Comparison of ENCODE assay signal across 8 mouse cellular contexts in the genomic region with DNA sequence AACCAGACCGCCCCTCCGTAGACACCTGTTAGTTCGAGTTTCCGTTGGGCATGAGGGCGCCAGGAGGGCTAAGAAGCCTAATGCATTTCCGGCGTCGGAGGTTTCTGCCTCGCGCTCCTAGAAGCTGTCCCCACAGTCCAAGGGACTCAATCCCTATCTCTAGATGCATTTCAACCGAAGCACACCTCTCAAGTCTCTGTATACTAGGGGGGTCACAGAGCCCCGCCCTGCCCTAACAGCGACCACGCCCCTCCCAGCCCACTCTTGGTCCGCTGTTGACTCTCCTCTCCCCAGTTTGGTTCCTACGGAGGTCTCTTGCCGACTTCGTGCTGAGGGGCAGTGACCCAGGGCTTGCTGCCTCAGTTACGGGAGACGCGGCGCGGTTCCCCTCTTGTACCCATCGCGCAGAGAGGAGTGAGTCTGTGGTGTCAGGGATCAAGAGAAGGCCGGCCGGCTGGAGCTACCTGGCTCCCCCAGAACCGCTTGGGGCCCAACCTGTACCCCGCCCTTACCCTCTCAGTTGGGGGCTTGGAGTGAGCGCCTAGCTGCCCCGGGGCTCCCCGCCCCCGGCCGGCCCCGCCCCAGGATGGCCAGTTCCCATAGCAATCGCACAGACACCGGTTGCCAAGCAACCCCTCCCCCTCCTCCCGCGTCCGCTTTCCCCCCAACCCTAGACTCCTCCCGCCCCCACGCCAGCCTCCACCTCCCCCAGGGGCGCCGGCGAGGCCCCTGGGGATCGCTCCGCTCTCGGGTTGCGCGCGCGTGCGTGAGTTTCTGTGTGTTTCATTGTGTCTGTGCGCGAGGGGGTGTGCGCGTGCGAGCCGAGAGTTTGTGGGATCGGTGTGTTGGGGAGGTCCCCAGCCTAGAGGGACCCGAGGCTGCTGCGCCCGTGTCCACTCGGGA. TPM values are rescaled to one million over a fixed set of nuclear protein-coding genes. Genes with fewer than 3 reads are reported as not detected.
A peak's percentile ranks its signal among the peaks of the same experiment; 100 is the strongest.
DNase-seq lines count a peak whose midpoint lies in the region; ATAC-seq and TF ChIP-seq lines count a peak whose summit lies in the region.

No protein-coding gene starts in this region.

- DNase-seq in heart, postnatal 0 days (ENCODE audit: low spot score): no peak
- DNase-seq in heart, adult 8-10 months (ENCODE audit: low spot score): no peak
- peak; percentile 64 for DNase-seq in ZHBTc4 (ENCODE audit: low read depth, low spot score)
- DNase-seq in adrenal gland, adult 18-20 months (ENCODE audit: low spot score in 2 of 2): no peak
- DNase-seq in urinary bladder, adult 18-20 months (ENCODE audit: low spot score in 2 of 2): no peak

- no peak for TF ChIP-seq CTCF in heart, postnatal 0 days (IDR thresholded peaks at IDR 0.05; ENCODE audit: low read depth)

- H3K9ac ChIP-seq in heart, postnatal 0 days (replicated peaks; ENCODE audit: low read depth, low read length): no peak overlapping the region
- H3K9ac ChIP-seq in forebrain, embryonic 12.5 days: peak overlapping the region; percentile 85
- no peak overlapping the region for H3K9ac ChIP-seq in liver, embryonic 12.5 days
- H3K9ac ChIP-seq in stomach, embryonic 15.5 days: peak overlapping the region; percentile 12; the same call in 1 of the 2 replicates

- peaks cover 86% of the 10 kb centered on the region for H3K27me3 ChIP-seq in heart, postnatal 0 days (ENCODE audit: control insufficient read depth, insufficient read depth, low read length)
- H3K27me3 ChIP-seq in forebrain, embryonic 12.5 days: peaks cover 24% of the 10 kb centered on the region
- peaks cover 95% of the 10 kb centered on the region for H3K27me3 ChIP-seq in liver, embryonic 12.5 days (replicated peaks)
- H3K27me3 ChIP-seq in stomach, embryonic 15.5 days (replicated peaks): peaks cover 46% of the 10 kb centered on the region

- 1% methylated on average over 58 of the region's 64 CpGs for WGBS in heart, postnatal 0 days
- WGBS in forebrain, embryonic 12.5 days: under 1% methylated on average over 56 of the region's 64 CpGs
- WGBS in liver, embryonic 12.5 days (ENCODE audit: insufficient replicate concordance): 3% methylated on average over 61 of the region's 64 CpGs
- WGBS in stomach, embryonic 15.5 days: 2% methylated on average over 58 of the region's 64 CpGs

- ATAC-seq in heart, postnatal 0 days (ENCODE audit: insufficient read depth, low read depth): no peak
- ATAC-seq in forebrain, embryonic 12.5 days (ENCODE audit: low FRiP score): peak; percentile 70
- ATAC-seq in liver, embryonic 12.5 days: no peak; the same call in 1 of the 2 replicates
- peak; percentile 23; the same call in 1 of the 2 replicates for ATAC-seq in stomach, embryonic 15.5 days (ENCODE audit: insufficient read depth, low FRiP score, low read depth)

- H3K4me3 ChIP-seq in heart, postnatal 0 days (ENCODE audit: low read depth, low read length): peak overlapping the region; percentile 55
- peak overlapping the region; percentile 84 for H3K4me3 ChIP-seq in forebrain, embryonic 12.5 days (replicated peaks)
- peak overlapping the region; percentile 48 for H3K4me3 ChIP-seq in liver, embryonic 12.5 days
- H3K4me3 ChIP-seq in stomach, embryonic 15.5 days (replicated peaks): peak overlapping the region; percentile 56

- H3K4me2 ChIP-seq in heart, postnatal 0 days (ENCODE audit: low read depth, low read length): peak overlapping the region; percentile 90
- peak overlapping the region; percentile 88 for H3K4me2 ChIP-seq in forebrain, embryonic 12.5 days
- H3K4me2 ChIP-seq in liver, embryonic 12.5 days: peak overlapping the region; percentile 59
- H3K4me2 ChIP-seq in stomach, embryonic 15.5 days: peak overlapping the region; percentile 97

- H3K9me3 ChIP-seq in heart, postnatal 0 days (replicated peaks; ENCODE audit: control insufficient read depth, low read length): no peaks in the 10 kb centered on the region
- no peaks in the 10 kb centered on the region for H3K9me3 ChIP-seq in forebrain, embryonic 12.5 days
- no peaks in the 10 kb centered on the region for H3K9me3 ChIP-seq in liver, embryonic 12.5 days (replicated peaks)
- H3K9me3 ChIP-seq in stomach, embryonic 15.5 days: no peaks in the 10 kb centered on the region

- peaks cover 11% of the 10 kb centered on the region; the same call in 1 of the 2 replicates for H3K4me1 ChIP-seq in heart, postnatal 0 days (ENCODE audit: control insufficient read depth, insufficient read depth)
- peaks cover 55% of the 10 kb centered on the region for H3K4me1 ChIP-seq in forebrain, embryonic 12.5 days
- H3K4me1 ChIP-seq in liver, embryonic 12.5 days: peaks cover 5% of the 10 kb centered on the region; the same call in 1 of the 2 replicates
- peaks cover 20% of the 10 kb centered on the region for H3K4me1 ChIP-seq in stomach, embryonic 15.5 days

- no peak for TF ChIP-seq EP300 in heart, postnatal 0 days (IDR thresholded peaks at IDR 0.05; ENCODE audit: low read depth)

- no peak overlapping the region for H3K27ac ChIP-seq in heart, postnatal 0 days (ENCODE audit: low read depth)
- H3K27ac ChIP-seq in forebrain, embryonic 12.5 days: peak overlapping the region; percentile 94
- H3K27ac ChIP-seq in liver, embryonic 12.5 days: no peak overlapping the region
- 0 out of 2 replicates have a peak overlapping the region, but pooled peaks have one; percentile 40 for H3K27ac ChIP-seq in stomach, embryonic 15.5 days

- no peaks in the 10 kb centered on the region for H3K36me3 ChIP-seq in heart, postnatal 0 days (replicated peaks; ENCODE audit: control insufficient read depth, insufficient read depth, low read length)
- H3K36me3 ChIP-seq in forebrain, embryonic 12.5 days (replicated peaks): peaks cover 16% of the 10 kb centered on the region
- no peaks in the 10 kb centered on the region for H3K36me3 ChIP-seq in liver, embryonic 12.5 days
- no peaks in the 10 kb centered on the region for H3K36me3 ChIP-seq in stomach, embryonic 15.5 days

RNA-seq across cellular contexts. Expression of a gene that starts 0.9 kb away (rescaled TPM):
- total RNA-seq in heart, postnatal 0 days (2014; rRNA removed; ENCODE audit: low replicate concordance): 0.12 TPM in 1 of 2 replicates, not detected in the other
- 0.04 and 0.08 TPM in 2 replicates for polyA plus RNA-seq in heart, postnatal 0 days (2015; fragmentation: Nextera tagmentation; extraction: Ambion mirVana)
- not detected for total RNA-seq in heart, adult 8-10 months (2022)
- polyA plus RNA-seq in forebrain, embryonic 12.5 days (2016; fragmentation: Nextera tagmentation; extraction: Ambion mirVana): 21.0 and 22.8 TPM in 2 replicates
- polyA plus RNA-seq in liver, embryonic 12.5 days (2016; fragmentation: Nextera tagmentation; extraction: Ambion mirVana): 0.61 and 0.68 TPM in 2 replicates
- 4.4 and 4.8 TPM in 2 replicates for polyA plus RNA-seq in stomach, embryonic 15.5 days (2015; fragmentation: Nextera tagmentation; extraction: Ambion mirVana)
- 1 to 10 TPM in 1 of 2 experiments, under 1 TPM in 1; 0.96 to 1.2 TPM for total RNA-seq in adrenal gland, adult 18-20 months (2021)

Comparison
In these comparisons a context has a peak if more than half of its experiments do, and no peak if none do; other contexts are left out.
1. ATAC-seq: peak in forebrain, embryonic 12.5 days (single experiment) and stomach, embryonic 15.5 days (single experiment); none in heart, postnatal 0 days (single experiment) and liver, embryonic 12.5 days (single experiment).
2. H3K27ac ChIP-seq: peak in forebrain, embryonic 12.5 days (single experiment) and stomach, embryonic 15.5 days (single experiment); none in heart, postnatal 0 days (single experiment) and liver, embryonic 12.5 days (single experiment).
3. H3K9ac ChIP-seq: peak in forebrain, embryonic 12.5 days (single experiment) and stomach, embryonic 15.5 days (single experiment); none in heart, postnatal 0 days (single experiment) and liver, embryonic 12.5 days (single experiment).
4. Peak in every context shown above with its lines, with median percentiles within 50 percentile points of each other: H3K4me2 ChIP-seq and H3K4me3 ChIP-seq.